Mouse (Mus musculus) testis, postnatal 10 days (tissue): Measurements from ENCODE around the gene Tlr4.

Source experiments
- DNase-seq: peaks from one replicate; pipeline ENCODE4 v3.0.0; 2021; ENCODE audit warnings: low spot score

Gene Tlr4

DNA sequence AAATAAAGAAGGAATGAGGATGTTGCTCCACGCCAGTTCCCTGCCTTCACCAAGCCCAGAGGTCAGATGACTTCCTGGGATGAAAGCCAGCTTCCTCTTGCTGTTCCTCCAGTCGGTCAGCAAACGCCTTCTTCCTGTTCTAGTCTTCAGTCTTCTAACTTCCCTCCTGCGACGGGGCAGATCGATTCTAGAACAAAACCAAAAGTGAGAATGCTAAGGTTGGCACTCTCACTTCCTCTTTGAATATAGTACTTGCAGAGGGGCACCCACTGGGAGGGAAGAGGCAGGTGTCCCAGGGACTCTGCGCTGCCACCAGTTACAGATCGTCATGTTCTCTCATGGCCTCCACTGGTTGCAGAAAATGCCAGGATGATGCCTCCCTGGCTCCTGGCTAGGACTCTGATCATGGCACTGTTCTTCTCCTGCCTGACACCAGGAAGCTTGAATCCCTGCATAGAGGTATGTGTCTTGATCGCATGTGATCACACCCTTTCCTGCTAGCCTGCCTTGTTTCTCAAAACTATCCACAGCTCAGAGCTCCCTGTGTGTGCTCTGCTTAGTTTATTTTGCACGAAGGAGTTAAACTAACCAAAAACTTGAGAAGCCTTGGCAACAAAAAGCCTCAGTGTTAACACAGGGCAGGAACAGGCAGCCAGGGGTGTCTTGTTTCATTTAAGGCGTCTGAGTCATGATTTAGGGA is at the start of gene Tlr4:
Gene Tlr4, plus strand, starts transcription at position 122 of the 700 bp plus-strand sequence.
- peak; percentile 38 for DNase-seq

GRCm38 (mm10) chr4:66794283-66794682 is 33.1 kb upstream of the Tlr4 start:
- no peak for DNase-seq

DNA sequence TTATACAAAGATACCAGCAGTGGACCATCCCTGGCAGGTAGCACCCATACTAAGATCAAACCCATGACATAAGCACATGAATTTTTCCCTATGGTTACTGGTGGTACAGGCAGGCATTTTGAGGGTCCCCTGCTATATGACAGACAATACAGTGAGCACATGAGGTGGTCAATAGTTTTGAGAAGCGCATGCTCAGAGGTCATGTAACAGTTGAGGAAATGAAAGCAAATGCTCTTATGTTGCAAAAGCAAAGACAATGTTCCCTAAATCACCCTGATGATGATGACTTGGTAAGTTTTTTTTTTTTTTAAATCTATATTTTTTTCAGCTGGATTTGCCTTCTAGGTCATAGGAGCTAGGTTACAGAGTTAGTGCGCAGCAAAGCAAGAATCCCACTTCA is 30.7 kb upstream of the Tlr4 start:
- no peak for DNase-seq

DNA sequence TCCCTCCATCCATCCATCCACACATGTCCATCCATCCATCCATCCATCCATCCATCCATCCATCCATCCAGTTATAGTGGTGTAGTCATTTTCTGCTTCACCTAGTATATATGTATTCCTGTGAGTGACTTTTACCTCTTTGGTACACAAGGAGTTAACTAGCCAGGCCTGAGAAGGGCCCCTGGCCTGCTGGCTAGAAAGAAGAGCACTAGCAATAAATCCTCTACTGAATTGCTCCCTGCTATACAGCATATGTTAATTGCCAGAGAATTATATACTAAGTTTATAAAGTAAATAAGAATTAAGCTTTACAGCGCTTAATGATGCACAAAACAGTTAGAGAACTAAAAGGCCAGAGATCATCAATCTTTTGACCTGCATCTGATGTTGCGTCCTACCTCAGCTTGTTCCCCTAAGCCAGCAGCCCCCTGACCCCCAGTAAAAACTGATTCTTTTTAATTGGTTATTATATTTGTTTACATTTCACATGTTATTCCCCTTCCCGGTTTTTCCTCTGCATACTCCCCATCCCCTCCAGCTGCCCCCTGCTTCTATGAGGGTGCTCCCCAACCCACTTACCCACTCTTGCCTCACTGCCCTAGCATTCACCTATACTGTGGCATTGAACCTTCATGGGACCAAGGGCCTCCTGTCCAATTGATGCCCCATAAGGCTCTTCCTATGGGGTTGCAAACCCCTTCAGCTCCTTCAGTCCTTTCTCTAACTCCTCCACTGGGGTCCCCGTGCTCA is 22.7 kb upstream of the Tlr4 start:
- no peak for DNase-seq

DNA sequence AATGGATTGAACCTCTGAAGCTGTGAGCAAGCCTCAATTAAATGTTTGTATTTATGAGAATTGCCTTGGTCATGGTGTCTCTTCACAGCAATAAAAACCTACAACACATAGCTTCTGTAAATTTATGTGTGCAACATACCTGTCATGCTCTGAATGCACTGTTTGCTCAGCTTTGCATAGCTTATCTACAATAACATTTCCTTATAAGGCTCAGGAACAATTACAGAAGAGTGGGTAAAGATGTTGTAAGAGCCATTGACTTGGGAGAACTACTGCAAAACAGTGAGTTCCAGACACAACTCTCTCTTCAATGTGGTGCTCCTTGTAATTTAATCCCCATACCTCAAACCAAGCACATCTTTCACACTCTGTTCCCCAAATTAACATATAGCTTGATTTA is 21.6 kb upstream of the Tlr4 start:
- DNase-seq, result no peak

GRCm38 (mm10) chr4:66816364-66817026 is 10.9 kb upstream of the Tlr4 start:
- DNase-seq, result no peak

GRCm38 (mm10) chr4:66821171-66821570 is 6.2 kb upstream of the Tlr4 start:
- DNase-seq, result no peak

DNA sequence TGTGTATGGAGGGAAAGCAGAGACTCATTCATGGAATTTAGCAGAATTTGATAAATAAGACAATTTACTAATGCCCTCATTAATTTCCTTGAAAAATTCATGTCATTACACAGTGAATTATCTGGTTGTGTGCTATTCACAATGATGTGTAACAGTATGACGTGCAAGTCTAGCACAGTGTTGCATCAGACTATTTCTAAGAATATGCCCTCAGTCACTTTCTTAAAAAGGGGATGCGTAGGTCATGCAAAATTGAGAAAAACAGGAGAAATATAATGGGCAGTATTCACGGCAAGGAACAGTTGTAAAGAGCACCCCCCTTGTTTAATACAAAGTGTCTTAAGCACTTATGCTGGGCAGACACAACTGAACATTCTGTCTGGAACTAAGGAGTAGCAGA is 5.6 kb upstream of the Tlr4 start:
- no peak for DNase-seq

GRCm38 (mm10) chr4:66828163-66828668 is 832 bp downstream of the Tlr4 start:
- no peak for DNase-seq

GRCm38 (mm10) chr4:66828686-66829085 is 1.3 kb downstream of the Tlr4 start:
- DNase-seq, result no peak

DNA sequence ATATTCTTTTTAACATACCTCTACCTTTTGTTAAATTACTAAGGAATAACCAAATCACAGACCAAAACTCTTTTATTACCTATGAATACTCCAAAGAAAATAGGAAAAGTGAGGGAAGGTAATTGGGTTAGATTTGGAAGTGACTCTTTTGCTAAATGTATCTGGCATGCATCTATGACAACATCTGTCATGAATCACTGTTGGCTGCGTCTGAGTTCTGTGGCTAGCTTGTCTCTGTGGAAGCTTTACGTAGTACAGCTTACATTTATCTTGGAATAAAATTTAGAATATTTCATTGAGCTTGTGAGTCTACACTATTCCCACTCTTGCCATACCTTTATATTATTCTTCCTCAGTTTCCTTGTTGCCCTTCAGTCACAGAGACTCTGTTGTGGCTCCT is 10.7 kb downstream of the Tlr4 start:
- no peak for DNase-seq

DNA sequence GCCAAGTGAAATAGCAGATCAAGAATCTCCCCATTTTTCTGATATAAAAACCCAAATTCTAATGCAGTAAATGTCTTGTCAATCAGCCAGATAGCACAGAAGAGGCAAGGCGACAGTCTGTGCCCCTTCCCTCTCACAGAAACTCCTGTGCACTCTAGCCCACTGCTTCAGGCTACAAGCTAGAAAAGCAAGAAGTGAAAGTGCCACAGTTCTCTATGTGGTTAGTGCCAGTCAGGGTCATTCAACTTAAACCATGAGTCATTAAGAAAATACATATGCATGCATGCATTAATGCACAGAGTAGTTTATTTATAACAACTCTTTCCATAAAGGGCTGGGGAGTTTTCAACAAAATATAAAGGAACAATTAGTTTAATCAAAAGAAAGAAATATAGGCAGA is 15.9 kb downstream of the Tlr4 start:
- DNase-seq, result no peak

DNA sequence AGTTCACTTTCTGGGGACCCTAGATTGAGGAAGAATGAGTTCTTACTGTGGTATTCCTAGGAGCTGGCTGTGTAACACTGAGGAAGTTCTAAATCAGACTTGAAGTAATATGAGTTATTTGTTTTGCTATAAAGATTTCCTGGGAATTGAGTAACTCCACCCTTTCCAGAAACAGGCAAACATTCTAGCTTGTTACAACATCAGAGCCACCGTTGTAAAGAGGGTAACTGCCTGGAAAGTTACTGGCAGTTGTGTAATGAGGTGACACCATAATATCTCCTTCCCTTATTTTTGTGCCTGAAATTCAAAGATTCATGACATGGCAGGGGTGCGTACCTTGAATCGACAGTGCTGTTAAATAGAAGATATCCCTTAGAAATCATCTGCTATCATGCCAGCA is 24.6 kb downstream of the Tlr4 start:
- DNase-seq, result no peak

DNA sequence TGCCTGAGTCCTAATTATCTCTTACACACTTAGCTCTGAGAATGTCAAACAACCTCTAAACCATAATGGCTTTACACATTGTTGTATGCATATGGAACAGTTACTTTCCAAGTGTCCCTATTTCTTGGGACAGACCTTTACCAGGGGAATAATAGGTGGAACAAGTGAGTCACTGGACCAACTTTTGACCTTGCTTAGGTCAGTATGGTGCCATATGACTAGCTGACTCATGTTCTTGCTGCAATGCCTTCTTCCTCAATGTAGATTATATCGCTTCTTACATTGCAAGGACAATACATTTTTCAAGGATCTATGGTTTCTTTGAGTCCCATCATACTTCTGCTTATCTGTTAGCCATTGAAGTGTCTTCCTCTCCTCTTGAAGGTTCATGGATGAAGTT is 29.6 kb downstream of the Tlr4 start:
- DNase-seq, result no peak

DNA sequence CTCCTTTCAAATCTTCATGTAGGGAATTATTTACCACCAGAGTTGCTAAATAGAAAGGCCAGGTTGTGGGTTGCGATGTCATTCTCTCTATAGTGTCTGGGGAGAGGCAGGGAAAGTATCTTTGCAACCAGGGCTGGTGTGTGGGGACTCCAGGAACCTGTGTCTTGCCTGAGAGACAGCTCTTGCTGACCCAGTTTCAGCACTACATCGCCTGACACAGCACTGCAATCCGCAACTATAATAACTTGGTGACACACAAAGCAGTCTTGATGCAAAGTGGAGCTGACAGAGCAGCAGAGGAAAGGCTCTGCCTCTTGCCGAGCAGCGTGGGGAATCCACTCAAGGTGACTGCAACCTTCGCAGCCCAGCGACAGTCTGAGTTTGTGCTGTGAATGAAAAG is 42.5 kb downstream of the Tlr4 start:
- DNase-seq, result no peak

- DNase-seq, result no peak
Measured at GRCm38 (mm10) chr4:66872026-66872425, 44.6 kb downstream of the Tlr4 start.

DNA sequence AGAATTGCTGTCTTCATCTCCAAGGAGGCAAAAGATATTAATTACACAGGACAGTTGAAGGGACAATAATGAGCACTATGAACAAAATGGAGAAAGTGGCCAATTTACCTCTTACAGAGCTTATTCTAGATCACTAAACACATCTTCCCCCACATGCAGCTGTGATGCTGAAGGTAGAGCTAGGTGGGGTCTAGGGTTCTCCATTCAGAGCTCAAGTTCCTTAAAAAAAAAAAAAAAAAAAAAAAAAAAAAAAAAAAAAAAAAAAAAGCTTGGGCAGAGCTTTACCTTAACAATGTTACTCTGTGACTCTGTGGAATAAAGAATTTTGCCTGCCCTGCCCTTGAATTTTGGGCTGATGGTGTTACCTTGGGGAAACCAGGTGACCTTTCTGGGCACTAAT is 46.0 kb downstream of the Tlr4 start:
- no peak for DNase-seq

DNA sequence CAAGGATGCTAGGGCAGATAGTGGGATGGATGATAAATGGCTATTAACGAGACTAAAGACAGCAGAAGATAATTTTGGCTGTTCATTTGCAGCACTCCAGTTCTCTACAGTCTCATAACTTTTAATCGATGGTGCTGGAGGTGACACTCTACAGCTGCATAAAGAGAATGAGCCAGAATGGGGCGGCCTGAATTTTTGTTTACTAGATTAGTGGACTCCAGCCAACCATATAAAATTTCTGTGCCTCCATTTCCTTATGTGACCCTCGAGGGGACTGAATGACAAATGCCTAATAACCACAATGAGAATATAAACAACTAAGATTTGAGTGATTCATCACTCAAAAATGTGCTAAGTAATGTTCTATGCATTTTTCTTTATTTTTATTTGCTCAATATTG is 48.4 kb downstream of the Tlr4 start:
- DNase-seq, result no peak

DNA sequence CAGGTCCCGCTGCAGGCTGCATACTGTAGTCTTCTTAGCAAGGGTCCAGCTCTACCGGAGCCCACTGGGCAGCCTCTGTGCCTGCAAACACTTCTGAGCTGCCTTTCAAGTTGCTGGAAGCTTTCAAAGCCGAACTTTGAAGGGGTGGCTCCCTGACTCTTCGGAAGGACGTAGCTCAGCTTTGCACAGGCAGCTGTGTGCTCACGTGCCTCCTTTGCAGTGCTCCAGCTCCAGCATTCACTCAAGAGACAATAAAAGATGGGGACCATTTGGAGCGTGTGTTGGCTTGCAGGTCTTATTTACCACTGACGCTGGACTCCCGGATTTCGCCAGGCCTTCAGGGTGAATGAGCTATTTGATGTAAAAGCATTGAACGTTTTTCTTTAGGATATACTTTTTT is 50.2 kb downstream of the Tlr4 start:
- DNase-seq, result no peak

- DNase-seq, result no peak
Measured at GRCm38 (mm10) chr4:66881496-66881895, 54.1 kb downstream of the Tlr4 start.

- DNase-seq, result no peak
Measured at GRCm38 (mm10) chr4:66883264-66883663, 55.9 kb downstream of the Tlr4 start.

- DNase-seq, result no peak
Measured at GRCm38 (mm10) chr4:66894547-66894946, 67.2 kb downstream of the Tlr4 start.

GRCm38 (mm10) chr4:66894981-66895380 is 67.6 kb downstream of the Tlr4 start:
- DNase-seq, result no peak
